Mouse (Mus musculus): ENCODE results near the gene Smyd3. TPM values are rescaled to one million over a fixed set of nuclear protein-coding genes. Genes with fewer than 3 reads are reported as not detected.
"Not testable (repeated sequence)": the region's sequence is repeated elsewhere in the genome, so short reads cannot be mapped to it uniquely, and the experiment has no call there.

Gene Smyd3
- polyA plus RNA-seq, 1 experiment from 2014 or later, result 28.3 TPM

DNA sequence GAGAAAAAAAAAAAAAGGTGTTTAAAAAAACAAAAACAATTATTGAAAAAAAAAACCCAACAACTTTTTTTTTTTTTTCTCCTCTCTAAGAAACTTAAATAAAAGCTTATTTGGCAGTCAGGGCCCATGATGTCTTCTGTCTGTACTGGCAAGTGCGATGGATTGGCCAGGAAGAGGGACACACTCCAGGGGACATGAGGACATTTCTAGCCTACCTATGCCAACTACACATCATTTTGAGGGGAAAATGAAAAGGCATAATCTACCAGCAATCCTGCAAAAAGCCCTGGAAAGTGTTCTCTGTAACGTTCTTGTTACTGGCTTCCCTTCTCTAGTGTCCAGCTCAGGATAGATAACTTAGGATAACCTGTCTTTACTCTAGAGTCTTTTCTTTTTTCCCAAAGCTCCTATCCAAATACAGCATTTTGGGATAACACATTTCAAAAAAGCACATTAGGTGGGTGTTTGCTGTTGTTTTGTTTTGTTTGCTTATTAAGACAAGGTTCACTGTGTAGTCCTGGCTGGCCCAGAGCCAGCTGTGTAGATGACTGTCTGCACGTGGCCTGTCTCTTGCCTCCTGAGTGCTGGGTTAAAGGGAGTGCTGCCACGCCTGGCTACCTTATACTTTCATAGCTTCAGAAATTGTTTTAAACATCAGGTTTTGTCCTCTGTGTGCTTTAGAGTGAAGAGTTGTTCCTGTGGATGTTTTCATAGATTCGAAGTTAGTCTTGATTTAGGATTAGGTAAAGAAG, 35.5 kb upstream of the Smyd3 start:
- no peak for ATAC-seq
- no peak overlapping the region for H3K4me2 ChIP-seq (ENCODE audit: low read length)
- no peaks in the 10 kb centered on the region for H3K27me3 ChIP-seq (replicated peaks; ENCODE audit: control insufficient read depth, insufficient read depth, low read length)
- H3K4me1 ChIP-seq (ENCODE audit: control insufficient read depth, insufficient read depth, low read depth, low read length), result peaks cover 1% of the 10 kb centered on the region
- no peak overlapping the region for H3K4me3 ChIP-seq (ENCODE audit: low read length)
- H3K9me3 ChIP-seq (ENCODE audit: control insufficient read depth, low read length), result no peaks in the 10 kb centered on the region
- H3K27ac ChIP-seq (ENCODE audit: low read depth, low read length), result no peak overlapping the region
- 65% methylated on average over 5 of the region's 5 CpGs for WGBS
- no peak overlapping the region for H3K9ac ChIP-seq (ENCODE audit: low read depth, low read length)
- no peaks in the 10 kb centered on the region for H3K36me3 ChIP-seq (ENCODE audit: control insufficient read depth, insufficient read depth, low read length)

- H3K9ac ChIP-seq (ENCODE audit: low read depth, low read length), result no peak overlapping the region
- no peak overlapping the region for H3K4me3 ChIP-seq (ENCODE audit: low read length)
- H3K4me2 ChIP-seq (ENCODE audit: low read length), result no peak overlapping the region
- 49% methylated on average over 7 of the region's 7 CpGs for WGBS
- H3K27ac ChIP-seq (ENCODE audit: low read depth, low read length), result no peak overlapping the region
- no peaks in the 10 kb centered on the region for H3K36me3 ChIP-seq (ENCODE audit: control insufficient read depth, insufficient read depth, low read length)
- ATAC-seq, result no peak
- peaks cover 7% of the 10 kb centered on the region for H3K4me1 ChIP-seq (ENCODE audit: control insufficient read depth, insufficient read depth, low read depth, low read length)
- H3K9me3 ChIP-seq (ENCODE audit: control insufficient read depth, low read length), result no peaks in the 10 kb centered on the region
- no peaks in the 10 kb centered on the region for H3K27me3 ChIP-seq (replicated peaks; ENCODE audit: control insufficient read depth, insufficient read depth, low read length)
Observed at GRCm38 (mm10) chr1:179552751-179553150, 34.9 kb upstream of the Smyd3 start.

DNA sequence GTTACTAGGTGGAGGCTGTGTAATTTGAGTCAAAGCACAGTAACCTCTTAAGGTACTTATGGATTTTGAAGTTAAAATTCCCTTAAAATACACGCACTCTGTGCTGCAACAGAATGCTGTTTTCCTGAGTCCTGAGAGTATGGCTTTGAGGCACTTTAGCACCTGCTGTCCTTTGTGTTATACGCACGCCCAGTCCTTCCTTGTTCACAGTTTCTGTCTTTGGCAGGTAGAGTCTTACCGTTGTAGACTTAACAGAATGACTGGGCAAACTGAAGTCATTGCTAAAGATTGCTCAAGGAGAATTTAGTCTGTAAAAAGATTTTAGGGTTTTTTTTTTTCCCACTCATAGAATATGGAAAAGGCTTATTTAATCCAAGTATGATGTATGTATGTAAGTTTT, 34.1 kb upstream of the Smyd3 start:
- Histone ChIP-seq H3K4me3 (ENCODE audit: low read length) (no peak overlapping the region), H3K4me1 (ENCODE audit: control insufficient read depth, insufficient read depth, low read depth, low read length) (peaks cover 14% of the 10 kb centered on the region), H3K27ac (ENCODE audit: low read depth, low read length) (no peak overlapping the region), H3K27me3 (replicated peaks; ENCODE audit: control insufficient read depth, insufficient read depth, low read length) (no peaks in the 10 kb centered on the region), H3K9me3 (ENCODE audit: control insufficient read depth, low read length) (no peaks in the 10 kb centered on the region), H3K36me3 (ENCODE audit: control insufficient read depth, insufficient read depth, low read length) (no peaks in the 10 kb centered on the region), H3K9ac (ENCODE audit: low read depth, low read length) (no peak overlapping the region), H3K4me2 (ENCODE audit: low read length) (no peak overlapping the region)
- WGBS, result 94% methylated on average over 4 of the region's 4 CpGs
- ATAC-seq, result no peak

- Histone ChIP-seq H3K9me3 (ENCODE audit: control insufficient read depth, low read length) (no peaks in the 10 kb centered on the region), H3K4me2 (ENCODE audit: low read length) (no peak overlapping the region), H3K27me3 (replicated peaks; ENCODE audit: control insufficient read depth, insufficient read depth, low read length) (no peaks in the 10 kb centered on the region), H3K27ac (ENCODE audit: low read depth, low read length) (no peak overlapping the region), H3K9ac (ENCODE audit: low read depth, low read length) (no peak overlapping the region), H3K36me3 (ENCODE audit: control insufficient read depth, insufficient read depth, low read length) (no peaks in the 10 kb centered on the region), H3K4me3 (ENCODE audit: low read length) (no peak overlapping the region), H3K4me1 (ENCODE audit: control insufficient read depth, insufficient read depth, low read depth, low read length) (peaks cover 14% of the 10 kb centered on the region)
- ATAC-seq, result no peak
- whole genome bisulfite sequencing, result 95% methylated on average over 3 of the region's 3 CpGs
Observed at GRCm38 (mm10) chr1:179551336-179551735, 33.5 kb upstream of the Smyd3 start.

DNA sequence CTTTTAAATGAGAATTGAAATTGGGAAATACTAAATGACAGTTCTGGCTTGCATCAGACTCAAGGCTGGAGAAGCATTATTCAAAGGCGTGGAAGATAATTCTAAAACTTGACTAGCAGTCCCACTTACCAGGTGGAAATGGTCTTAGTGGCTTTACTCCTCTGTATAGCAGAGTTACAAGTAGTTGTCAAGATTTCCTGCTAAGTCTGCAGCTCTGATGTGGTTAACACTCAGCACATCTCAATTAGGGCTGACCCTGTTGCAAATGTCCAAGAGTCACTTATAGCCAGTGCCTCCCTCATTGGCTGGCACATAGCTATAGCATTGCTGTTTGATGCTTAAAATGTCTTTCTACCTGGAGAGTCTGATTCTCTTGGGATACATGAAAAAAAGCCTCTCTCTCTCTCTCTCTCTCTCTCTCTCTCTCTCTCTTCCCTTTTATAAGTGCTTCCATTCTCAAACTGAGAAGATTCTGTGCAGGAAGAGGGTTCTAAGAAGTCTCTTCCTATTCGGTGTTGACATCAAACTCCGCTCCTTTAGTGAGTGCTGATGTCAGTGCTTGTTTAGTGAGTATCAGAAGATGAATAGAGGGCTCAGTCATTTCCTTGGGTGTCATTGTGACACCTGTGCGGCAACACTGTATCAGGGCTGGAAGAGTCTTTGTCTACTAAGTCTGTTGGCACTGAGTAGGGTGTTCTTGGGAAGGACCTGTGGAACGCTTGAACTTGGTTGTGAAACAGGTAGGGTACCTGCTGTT, 31.3 kb upstream of the Smyd3 start:
- 91% methylated on average over 5 of the region's 5 CpGs for WGBS
- H3K9me3 ChIP-seq (ENCODE audit: control insufficient read depth, low read length), result no peaks in the 10 kb centered on the region
- no peak for ATAC-seq
- H3K27me3 ChIP-seq (replicated peaks; ENCODE audit: control insufficient read depth, insufficient read depth, low read length), result no peaks in the 10 kb centered on the region
- H3K9ac ChIP-seq (ENCODE audit: low read depth, low read length), result no peak overlapping the region
- H3K27ac ChIP-seq (ENCODE audit: low read depth, low read length), result no peak overlapping the region
- H3K4me1 ChIP-seq (ENCODE audit: control insufficient read depth, insufficient read depth, low read depth, low read length), result peaks cover 26% of the 10 kb centered on the region
- H3K36me3 ChIP-seq (ENCODE audit: control insufficient read depth, insufficient read depth, low read length), result no peaks in the 10 kb centered on the region
- no peak overlapping the region for H3K4me2 ChIP-seq (ENCODE audit: low read length)
- H3K4me3 ChIP-seq (ENCODE audit: low read length), result no peak overlapping the region

DNA sequence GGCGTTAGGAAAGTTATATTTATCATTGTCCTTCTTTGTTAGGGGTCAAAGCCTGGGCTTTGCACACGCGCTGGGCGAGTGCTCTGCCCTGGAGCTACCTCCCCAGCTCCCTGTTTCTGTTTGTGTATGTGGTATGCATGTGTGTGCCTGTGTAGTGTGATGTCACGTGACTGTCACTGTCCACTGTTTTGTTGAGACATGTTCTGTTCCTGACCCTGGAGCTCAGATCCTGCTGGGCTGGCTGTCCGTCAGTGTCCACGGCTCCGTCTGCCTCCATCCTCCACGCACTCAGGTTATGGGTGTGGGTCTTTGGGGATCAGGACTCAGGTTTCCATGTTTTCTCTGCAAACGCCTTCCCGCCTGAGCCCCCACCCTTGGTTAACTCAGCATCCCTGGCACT, 30.4 kb upstream of the Smyd3 start:
- H3K4me3 ChIP-seq (ENCODE audit: low read length), result no peak overlapping the region
- WGBS, result 65% methylated on average over 11 of the region's 11 CpGs

GRCm38 (mm10) chr1:179547176-179547575, 29.3 kb upstream of the Smyd3 start:
- H3K36me3 ChIP-seq (ENCODE audit: control insufficient read depth, insufficient read depth, low read length), result peaks cover 3% of the 10 kb centered on the region; the same call in 1 of the 2 replicates
- H3K9ac ChIP-seq (ENCODE audit: low read depth, low read length), result peak overlapping the region; percentile 33
- peak overlapping the region; percentile 88 for H3K4me3 ChIP-seq (ENCODE audit: low read length)
- H3K4me1 ChIP-seq (ENCODE audit: control insufficient read depth, insufficient read depth, low read depth, low read length), result peaks cover 26% of the 10 kb centered on the region
- peak overlapping the region; percentile 46; the same call in 1 of the 2 replicates for H3K27ac ChIP-seq (ENCODE audit: low read depth, low read length)
- no peaks in the 10 kb centered on the region for H3K9me3 ChIP-seq (ENCODE audit: control insufficient read depth, low read length)
- H3K4me2 ChIP-seq (ENCODE audit: low read length), result peak overlapping the region; percentile 84
- ATAC-seq, result no peak
- H3K27me3 ChIP-seq (replicated peaks; ENCODE audit: control insufficient read depth, insufficient read depth, low read length), result no peaks in the 10 kb centered on the region
- 9% methylated on average over 5 of the region's 5 CpGs for WGBS

More for the DNA sequence above, 30.4 kb upstream of the Smyd3 start:
- Histone ChIP-seq H3K27me3 (replicated peaks; ENCODE audit: control insufficient read depth, insufficient read depth, low read length) (no peaks in the 10 kb centered on the region), H3K36me3 (ENCODE audit: control insufficient read depth, insufficient read depth, low read length) (peaks cover under 1% of the 10 kb centered on the region; the same call in 1 of the 2 replicates), H3K4me2 (ENCODE audit: low read length) (peak overlapping the region; percentile 29), H3K9me3 (ENCODE audit: control insufficient read depth, low read length) (no peaks in the 10 kb centered on the region), H3K27ac (ENCODE audit: low read depth, low read length) (no peak overlapping the region), H3K4me1 (ENCODE audit: control insufficient read depth, insufficient read depth, low read depth, low read length) (peaks cover 26% of the 10 kb centered on the region), H3K9ac (ENCODE audit: low read depth, low read length) (no peak overlapping the region)
- no peak for ATAC-seq

- Histone ChIP-seq H3K27me3 (replicated peaks; ENCODE audit: control insufficient read depth, insufficient read depth, low read length) (no peaks in the 10 kb centered on the region), H3K4me2 (ENCODE audit: low read length) (peak overlapping the region; percentile 84), H3K9me3 (ENCODE audit: control insufficient read depth, low read length) (no peaks in the 10 kb centered on the region), H3K9ac (ENCODE audit: low read depth, low read length) (peak overlapping the region; percentile 91), H3K27ac (ENCODE audit: low read depth, low read length) (peak overlapping the region; percentile 97), H3K4me3 (ENCODE audit: low read length) (peak overlapping the region; percentile 88), H3K4me1 (ENCODE audit: control insufficient read depth, insufficient read depth, low read depth, low read length) (peaks cover 26% of the 10 kb centered on the region), H3K36me3 (ENCODE audit: control insufficient read depth, insufficient read depth, low read length) (peaks cover 3% of the 10 kb centered on the region; the same call in 1 of the 2 replicates)
- ATAC-seq, result peak; percentile 85
- under 1% methylated on average over 35 of the region's 44 CpGs for WGBS
Observed at GRCm38 (mm10) chr1:179546551-179546917, 28.7 kb upstream of the Smyd3 start.

DNA sequence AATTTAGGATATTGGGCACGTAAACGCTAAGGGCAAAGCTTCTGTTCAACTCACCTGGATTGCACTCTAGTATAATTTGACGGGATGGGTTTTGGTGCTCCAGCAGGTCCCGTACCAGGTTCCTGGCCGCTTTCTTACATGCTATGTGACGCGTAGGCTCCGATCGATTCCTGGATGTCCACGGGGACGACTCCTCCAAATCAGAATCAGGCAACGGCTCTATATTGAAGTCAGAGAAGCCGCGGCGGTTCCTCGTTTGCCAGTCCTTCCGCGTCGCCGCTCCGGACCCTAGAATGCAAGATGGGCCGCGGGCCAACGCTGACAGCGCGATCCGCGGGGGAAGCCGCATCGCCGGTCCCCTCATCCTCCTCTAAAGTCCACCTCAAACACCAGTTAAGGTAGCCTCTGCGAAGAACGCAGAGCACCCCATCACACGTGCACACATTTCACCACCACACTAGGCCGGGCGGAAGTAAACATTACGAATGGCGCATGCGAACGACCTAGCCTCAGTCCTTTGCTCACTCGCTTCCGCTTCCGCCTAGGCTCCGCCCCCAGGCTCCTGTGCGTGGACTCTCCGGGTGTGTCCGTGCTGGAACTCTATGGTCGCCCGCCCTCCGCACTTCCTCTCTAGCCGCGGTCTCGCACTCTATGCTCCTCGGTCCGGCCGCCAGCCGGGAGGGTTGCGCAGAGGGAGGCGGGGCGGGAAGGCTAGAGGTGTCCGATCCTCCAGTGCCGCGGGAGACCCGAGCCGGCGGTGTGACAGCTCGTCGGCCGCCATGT, 28.1 kb upstream of the Smyd3 start, which contains the start of the genes Tfb2m and Cnst:
TSS of gene Tfb2m (minus strand) at position 500 of the 783 bp plus-strand sequence.
TSS of gene Cnst (plus strand) at position 603 of the 783 bp plus-strand sequence.
- H3K9ac ChIP-seq (ENCODE audit: low read depth, low read length), result peak within 1 kb of the TSS; percentile 91
- peaks cover 26% of the 10 kb centered on the region for H3K4me1 ChIP-seq (ENCODE audit: control insufficient read depth, insufficient read depth, low read depth, low read length)
- not testable (repeated sequence) for H3K9me3 ChIP-seq (ENCODE audit: control insufficient read depth, low read length); H3K27me3 ChIP-seq (replicated peaks; ENCODE audit: control insufficient read depth, insufficient read depth, low read length); H3K36me3 ChIP-seq (ENCODE audit: control insufficient read depth, insufficient read depth, low read length)
- peak; percentile 100 for ATAC-seq
- peak within 1 kb of the TSS; percentile 97 for H3K27ac ChIP-seq (ENCODE audit: low read depth, low read length)
- H3K4me2 ChIP-seq (ENCODE audit: low read length), result peak within 1 kb of the TSS; percentile 84
- WGBS, result under 1% methylated on average over 69 of the region's 69 CpGs
- H3K4me3 ChIP-seq (ENCODE audit: low read length), result peak within 1 kb of the TSS; percentile 88
